Mouse (Mus musculus): Measurements from ENCODE around the gene Ercc6. TPM values are rescaled to one million over a fixed set of nuclear protein-coding genes. Genes with fewer than 3 reads are reported as not detected.

Ercc6 gene
- total RNA-seq, 2 experiments from 2014 or later, result 12.1 to 13.0 TPM

Other genes starting within 250 kb of the Ercc6 start
- 10 to 100 TPM; 14.5 to 15.7 TPM for gene Ogdhl, start 191.5 kb upstream of the Ercc6 start, total RNA-seq (2021)
- not detected for gene 1700024G13Rik, start 125.1 kb upstream of the Ercc6 start, total RNA-seq (2021)
- gene Slc18a3, start 48.7 kb upstream of the Ercc6 start, total RNA-seq (2021), result under 1 TPM; 0.34 to 0.36 TPM
- gene Chat, start 47.5 kb upstream of the Ercc6 start, total RNA-seq (2021), result under 1 TPM in 1 of 2 experiments, not detected in 1; 0.34 TPM
- gene Prrxl1, start 85.9 kb downstream of the Ercc6 start, total RNA-seq (2021), result 1 to 10 TPM in 1 of 2 experiments, under 1 TPM in 1; 0.93 to 1.0 TPM
- gene 3425401B19Rik, start 171.8 kb downstream of the Ercc6 start, total RNA-seq (2021), result 1 to 10 TPM; 1.5 to 4.6 TPM